In genomic region chr5:128405071-128405470, GRCm38 (mm10) we compare ENCODE assay signal across 21 mouse cellular contexts. TPM values are rescaled to one million over a fixed set of nuclear protein-coding genes. Genes with fewer than 3 reads are reported as not detected.
"Had no signal": no experiment of that assay in that cellular context is flagged by ENCODE, and none has a peak within 500 bp of the region (broad histone marks: within the 10 kb centered on the region; RNA-seq: fewer than 3 reads in every experiment).

No protein-coding gene starts in this region.

- H3K4me2 ChIP-seq: liver, embryonic 15.5 days; lung, embryonic 15.5 days; midbrain, embryonic 13.5 days; midbrain, embryonic 15.5 days; neural tube, embryonic 12.5 days; stomach, embryonic 15.5 days had no signal

- DNase-seq: liver, postnatal 0 days; lung, adult 2 months; lung, postnatal 14 days; lung, postnatal 36 days; right cerebral cortex, postnatal 14 days; thymus, adult 18-20 months; thymus, postnatal 14 days; thymus, postnatal 36 days had no signal

- H3K27me3 ChIP-seq: liver, embryonic 15.5 days; lung, embryonic 15.5 days; megakaryocyte, embryonic 14.5 days; midbrain, embryonic 13.5 days; midbrain, embryonic 15.5 days; neural tube, embryonic 12.5 days; stomach, embryonic 15.5 days had no signal

- H3K9ac ChIP-seq: liver, embryonic 15.5 days; liver, postnatal 0 days; lung, embryonic 15.5 days; midbrain, embryonic 13.5 days; midbrain, embryonic 15.5 days; neural tube, embryonic 12.5 days; stomach, embryonic 15.5 days had no signal

- H3K27ac ChIP-seq: liver, embryonic 15.5 days; lung, embryonic 15.5 days; macrophage; midbrain, embryonic 13.5 days; midbrain, embryonic 15.5 days; neural tube, embryonic 12.5 days; stomach, embryonic 15.5 days had no signal

- H3K4me1 ChIP-seq: liver, embryonic 15.5 days; lung, embryonic 15.5 days; megakaryocyte, embryonic 14.5 days; midbrain, embryonic 13.5 days; midbrain, embryonic 15.5 days; neural tube, embryonic 12.5 days; stomach, embryonic 15.5 days had no signal

- H3K36me3 ChIP-seq: liver, embryonic 15.5 days; lung, embryonic 15.5 days; midbrain, embryonic 13.5 days; midbrain, embryonic 15.5 days; neural tube, embryonic 12.5 days; stomach, embryonic 15.5 days had no signal

- H3K9me3 ChIP-seq: lung, embryonic 15.5 days; midbrain, embryonic 15.5 days; stomach, embryonic 15.5 days had no signal

- ATAC-seq: liver, postnatal 0 days; lung, postnatal 0 days; midbrain, embryonic 13.5 days; midbrain, embryonic 15.5 days had no signal

- H3K4me3 ChIP-seq: liver, embryonic 15.5 days; lung, embryonic 15.5 days; megakaryocyte, embryonic 14.5 days; midbrain, embryonic 13.5 days; midbrain, embryonic 15.5 days; neural tube, embryonic 12.5 days; stomach, embryonic 15.5 days had no signal

RNA-seq across cellular contexts. Expression of gene Tmem132d, which starts 27.8 kb away (rescaled TPM):
- total RNA-seq: megakaryocyte progenitor cell, adult 5-6 weeks; monocyte, adult 5-6 weeks; neutrophil, adult 5-6 weeks had no signal
- polyA plus RNA-seq: liver, embryonic 15.5 days; liver, postnatal 0 days; macrophage; spleen, adult 2 months had no signal
